Mouse (Mus musculus) erythroblast, embryonic 14.5 days (primary cell): ENCODE measurements around the gene Neurl1b.

Source experiments
- GATA1 ChIP-seq: IDR thresholded peaks from 2 replicates; pipeline ENCODE4 v1.6.1; 2012; ENCODE audit warnings: low read length, inconsistent platforms, mixed read lengths
- TAL1 ChIP-seq: IDR thresholded peaks from 3 replicates; pipeline ENCODE4 v1.6.1; 2012; ENCODE audit warnings: low read length, inconsistent platforms, mixed read lengths

- TF ChIP-seq TAL1 (no peak), GATA1 (no peak)
Measured at GRCm38 (mm10) chr17:26389241-26389640, 25.4 kb upstream of the Neurl1b start.
